Mouse (Mus musculus) stomach, postnatal 0 days (tissue): Measurements from ENCODE around the gene Filip1.

Experiments used
- CTCF ChIP-seq: IDR thresholded peaks from 2 replicates; pipeline ENCODE4 v1.5.1; 2016; ENCODE audit warnings: antibody characterized with exemption, low read depth, mild to moderate bottlenecking, moderate library complexity
- EP300 ChIP-seq: optimal IDR thresholded peaks from 2 replicates; pipeline ENCODE3; 2016; ENCODE audit warnings: antibody characterized with exemption

DNA sequence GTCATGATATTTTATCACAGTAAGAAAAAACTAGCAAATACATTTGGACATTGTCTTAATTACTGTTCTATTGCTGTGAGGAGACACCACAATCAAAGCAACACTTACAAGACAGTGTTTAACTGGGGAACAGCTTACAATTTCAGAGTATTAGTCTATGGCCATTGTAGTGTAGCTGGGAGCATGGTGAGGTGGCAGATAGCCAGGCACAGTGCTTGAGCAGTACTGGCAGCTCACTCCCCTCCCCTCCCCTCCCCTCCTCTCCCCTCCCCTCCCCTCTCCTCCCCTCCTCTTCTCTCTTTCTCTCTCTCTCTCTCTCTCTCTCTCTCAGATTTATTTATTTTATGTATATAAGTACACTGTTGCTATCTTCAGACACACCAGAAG lies 25.3 kb upstream of the Filip1 start:
- no peak for TF ChIP-seq CTCF
- no peak for TF ChIP-seq EP300
